Mouse (Mus musculus): ENCODE results near the gene Tac4. TPM values are rescaled to one million over a fixed set of nuclear protein-coding genes. Genes with fewer than 3 reads are reported as not detected.

Gene Tac4
- polyA plus RNA-seq, 1 experiment from 2014 or later, result not detected

DNA sequence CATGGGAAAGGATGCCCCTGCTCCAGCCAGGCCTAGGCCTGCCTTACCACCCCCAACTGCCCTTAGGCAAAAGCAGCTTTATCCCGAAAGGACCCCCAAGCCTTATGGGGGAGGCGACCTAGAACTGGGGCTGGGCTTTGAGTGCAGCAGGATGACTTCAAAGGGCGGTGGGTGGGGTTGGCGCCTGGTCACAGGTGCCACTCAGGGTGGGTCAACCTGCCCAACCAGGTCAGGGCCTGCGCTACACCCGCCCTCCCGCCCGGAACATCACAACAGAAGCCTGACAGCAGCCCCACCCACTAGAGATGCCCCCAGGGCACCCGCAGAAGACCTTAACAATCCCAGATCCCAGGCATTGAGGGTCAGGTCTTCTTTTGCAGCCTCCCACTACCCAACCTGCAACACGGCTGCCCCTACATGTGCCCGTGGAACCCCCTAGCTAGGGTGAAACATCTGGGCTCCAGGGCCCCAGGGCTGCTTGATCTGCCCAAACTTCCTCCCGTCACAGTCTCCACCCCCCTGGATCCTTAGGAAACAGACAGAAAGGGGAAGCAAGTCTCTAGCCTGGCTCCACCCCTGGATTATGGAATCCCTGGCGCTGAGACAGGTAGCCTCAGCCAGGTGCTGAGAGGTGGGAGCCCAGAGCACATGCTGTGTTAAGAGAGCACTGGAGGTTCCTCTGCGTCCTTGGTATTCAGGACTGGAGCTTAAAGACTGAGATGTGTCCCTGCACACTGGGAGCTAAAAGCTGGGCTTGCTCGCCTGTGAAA, 37.0 kb upstream of the Tac4 start:
- H3K9me3 ChIP-seq (ENCODE audit: low read length), result no peaks in the 10 kb centered on the region
- peaks cover 8% of the 10 kb centered on the region for H3K4me1 ChIP-seq (ENCODE audit: insufficient read depth)
- peaks cover 38% of the 10 kb centered on the region for H3K27me3 ChIP-seq (ENCODE audit: insufficient read depth, low read length)
- no peak overlapping the region for H3K4me3 ChIP-seq (ENCODE audit: low read depth, low read length)
- no peak overlapping the region for H3K9ac ChIP-seq (replicated peaks)
- ATAC-seq, result no peak
- 18% methylated on average over 15 of the region's 15 CpGs for WGBS (ENCODE audit: insufficient replicate concordance)
- no peak overlapping the region for H3K4me2 ChIP-seq (ENCODE audit: low read depth, low read length)
- no peak overlapping the region for H3K27ac ChIP-seq (ENCODE audit: low read depth)
- H3K36me3 ChIP-seq (replicated peaks; ENCODE audit: insufficient read depth, low read length), result no peaks in the 10 kb centered on the region
- TF ChIP-seq CTCF (IDR thresholded peaks at IDR 0.05; ENCODE audit: low read depth), result no peak
- no peak for TF ChIP-seq EP300 (IDR thresholded peaks at IDR 0.05; ENCODE audit: low read depth)
- no peak for DNase-seq

DNA sequence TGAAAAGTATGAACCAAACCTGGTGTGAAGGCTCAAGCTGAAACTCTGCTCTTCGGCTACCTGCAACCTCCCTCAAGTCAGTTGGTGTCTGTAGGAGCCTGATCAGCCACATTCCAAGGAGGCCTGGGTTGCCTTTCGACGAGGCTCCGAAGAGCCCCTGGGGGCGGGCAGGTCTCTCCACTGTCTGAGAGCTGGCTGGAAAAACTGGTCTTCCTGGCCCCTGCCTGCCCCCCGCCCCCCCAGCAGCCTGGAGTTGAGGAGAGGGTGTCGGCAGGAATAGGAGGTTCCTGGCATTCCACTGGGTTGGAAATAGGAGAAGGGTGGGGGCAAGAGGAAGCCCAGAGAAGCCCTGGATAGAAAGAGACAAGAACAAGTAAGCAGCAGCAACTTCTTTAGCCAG, 35.9 kb upstream of the Tac4 start:
- ATAC-seq, result no peak
- H3K36me3 ChIP-seq (replicated peaks; ENCODE audit: insufficient read depth, low read length), result no peaks in the 10 kb centered on the region
- H3K4me1 ChIP-seq (ENCODE audit: insufficient read depth), result peaks cover 8% of the 10 kb centered on the region
- H3K4me3 ChIP-seq (ENCODE audit: low read depth, low read length), result no peak overlapping the region
- DNase-seq, result no peak
- no peak overlapping the region for H3K4me2 ChIP-seq (ENCODE audit: low read depth, low read length)
- peaks cover 38% of the 10 kb centered on the region for H3K27me3 ChIP-seq (ENCODE audit: insufficient read depth, low read length)
- no peak overlapping the region for H3K9ac ChIP-seq (replicated peaks)
- H3K9me3 ChIP-seq (ENCODE audit: low read length), result no peaks in the 10 kb centered on the region
- TF ChIP-seq EP300 (IDR thresholded peaks at IDR 0.05; ENCODE audit: low read depth) (no peak), CTCF (IDR thresholded peaks at IDR 0.05; ENCODE audit: low read depth) (no peak)
- 32% methylated on average over 7 of the region's 7 CpGs for WGBS (ENCODE audit: insufficient replicate concordance)
- no peak overlapping the region for H3K27ac ChIP-seq (ENCODE audit: low read depth)

DNA sequence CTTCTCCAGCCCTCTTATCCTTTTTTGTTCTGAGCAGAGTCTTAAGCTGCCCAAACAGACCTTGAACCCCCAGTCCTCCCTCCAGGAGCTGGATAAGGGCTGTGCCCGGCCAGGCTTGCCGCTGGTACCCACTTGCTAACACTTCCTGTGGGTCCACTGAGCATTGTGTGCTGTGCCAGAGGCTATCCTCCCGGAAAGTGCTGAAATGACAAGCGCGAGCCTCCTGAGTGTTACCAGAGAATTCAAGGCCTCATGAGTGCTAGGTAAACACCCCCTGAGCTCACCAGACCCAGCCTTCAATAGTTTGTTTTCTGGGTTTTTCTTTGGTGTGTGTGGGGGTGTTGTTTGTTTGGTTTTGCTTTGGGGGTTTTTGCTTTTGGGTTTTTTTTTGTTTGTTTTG, 33.9 kb upstream of the Tac4 start:
- peaks cover 8% of the 10 kb centered on the region for H3K4me1 ChIP-seq (ENCODE audit: insufficient read depth)
- DNase-seq, result no peak
- TF ChIP-seq CTCF (IDR thresholded peaks at IDR 0.05; ENCODE audit: low read depth) (no peak), EP300 (IDR thresholded peaks at IDR 0.05; ENCODE audit: low read depth) (no peak)
- no peaks in the 10 kb centered on the region for H3K9me3 ChIP-seq (ENCODE audit: low read length)
- ATAC-seq, result no peak
- no peak overlapping the region for H3K4me2 ChIP-seq (ENCODE audit: low read depth, low read length)
- peaks cover 34% of the 10 kb centered on the region for H3K27me3 ChIP-seq (ENCODE audit: insufficient read depth, low read length)
- H3K36me3 ChIP-seq (replicated peaks; ENCODE audit: insufficient read depth, low read length), result no peaks in the 10 kb centered on the region
- H3K9ac ChIP-seq (replicated peaks), result no peak overlapping the region
- 45% methylated on average over 5 of the region's 5 CpGs for WGBS (ENCODE audit: insufficient replicate concordance)
- no peak overlapping the region for H3K27ac ChIP-seq (ENCODE audit: low read depth)
- no peak overlapping the region for H3K4me3 ChIP-seq (ENCODE audit: low read depth, low read length)

DNA sequence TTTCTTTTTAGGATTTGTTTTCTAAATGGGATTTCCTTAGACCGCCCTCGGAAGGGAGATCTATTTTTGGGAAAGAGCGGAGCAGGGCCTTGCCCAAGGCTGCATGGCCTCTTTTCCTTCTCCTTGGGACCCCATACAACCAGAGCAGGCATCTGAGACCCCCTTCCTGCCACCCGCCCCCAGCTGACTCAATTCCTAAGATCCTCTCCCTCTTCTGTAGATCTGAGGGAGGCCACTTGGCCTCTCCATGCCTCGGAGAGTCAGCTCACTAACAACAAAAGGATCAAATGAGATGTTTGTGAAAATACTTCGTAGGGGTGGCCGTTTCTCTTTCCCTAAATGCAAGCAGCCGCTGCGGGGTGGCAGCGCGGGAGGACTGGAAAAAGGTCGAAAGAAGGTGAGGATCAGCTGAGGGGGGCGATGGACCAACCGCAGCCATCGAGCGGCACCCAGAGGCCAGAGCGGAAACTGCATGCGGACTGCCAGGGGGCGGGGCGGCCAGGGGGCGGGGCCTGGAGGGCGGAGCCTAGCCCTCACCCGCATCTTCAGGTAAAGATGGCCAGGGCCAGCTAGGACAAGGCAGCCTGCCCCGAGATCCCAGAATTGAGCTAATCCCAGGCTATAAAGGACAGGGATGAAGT, 29.5 kb upstream of the Tac4 start:
- H3K27ac ChIP-seq (ENCODE audit: low read depth), result no peak overlapping the region
- no peaks in the 10 kb centered on the region for H3K36me3 ChIP-seq (replicated peaks; ENCODE audit: insufficient read depth, low read length)
- peak overlapping the region; percentile 26 for H3K9ac ChIP-seq (replicated peaks)
- no peaks in the 10 kb centered on the region for H3K9me3 ChIP-seq (ENCODE audit: low read length)
- TF ChIP-seq CTCF (IDR thresholded peaks at IDR 0.05; ENCODE audit: low read depth) (peak; percentile 80), EP300 (IDR thresholded peaks at IDR 0.05; ENCODE audit: low read depth) (no peak)
- H3K27me3 ChIP-seq (ENCODE audit: insufficient read depth, low read length), result peaks cover 10% of the 10 kb centered on the region; the same call in 1 of the 2 replicates
- no peak overlapping the region for H3K4me3 ChIP-seq (ENCODE audit: low read depth, low read length)
- H3K4me2 ChIP-seq (ENCODE audit: low read depth, low read length), result 0 out of 2 replicates have a peak overlapping the region, but pooled peaks have one; percentile 20
- ATAC-seq (peak; percentile 66; the same call in 1 of the 2 replicates), DNase-seq (peak; percentile 87)
- no peaks in the 10 kb centered on the region for H3K4me1 ChIP-seq (ENCODE audit: insufficient read depth)
- WGBS (ENCODE audit: insufficient replicate concordance), result 11% methylated on average over 24 of the region's 24 CpGs

DNA sequence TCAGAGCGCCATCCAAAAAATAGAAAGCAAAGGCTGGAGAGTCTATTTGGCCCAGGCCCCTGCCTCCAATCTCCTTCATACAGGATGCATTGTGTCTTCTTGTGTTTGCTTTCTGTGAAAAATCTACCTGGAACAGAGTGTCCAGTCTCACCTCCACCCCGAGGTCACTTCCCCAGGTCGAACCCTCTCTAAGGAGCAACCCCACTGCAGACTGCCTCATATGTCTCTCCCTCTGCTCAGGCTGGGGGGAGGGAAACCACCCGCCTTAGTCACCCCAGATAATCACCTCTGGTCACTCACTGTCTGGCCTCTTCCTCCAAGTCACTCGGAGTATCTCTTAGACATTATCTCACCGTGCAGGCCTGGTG, 29.0 kb upstream of the Tac4 start:
- no peak overlapping the region for H3K4me3 ChIP-seq (ENCODE audit: low read depth, low read length)
- no peaks in the 10 kb centered on the region for H3K9me3 ChIP-seq (ENCODE audit: low read length)
- H3K27me3 ChIP-seq (ENCODE audit: insufficient read depth, low read length), result peaks cover 10% of the 10 kb centered on the region; the same call in 1 of the 2 replicates
- TF ChIP-seq CTCF (IDR thresholded peaks at IDR 0.05; ENCODE audit: low read depth) (no peak), EP300 (IDR thresholded peaks at IDR 0.05; ENCODE audit: low read depth) (no peak)
- no peak for DNase-seq
- no peak overlapping the region for H3K27ac ChIP-seq (ENCODE audit: low read depth)
- H3K4me2 ChIP-seq (ENCODE audit: low read depth, low read length), result no peak overlapping the region
- H3K9ac ChIP-seq (replicated peaks), result no peak overlapping the region
- no peaks in the 10 kb centered on the region for H3K4me1 ChIP-seq (ENCODE audit: insufficient read depth)
- no peak for ATAC-seq
- H3K36me3 ChIP-seq (replicated peaks; ENCODE audit: insufficient read depth, low read length), result no peaks in the 10 kb centered on the region
- 20% methylated on average over 6 of the region's 6 CpGs for WGBS (ENCODE audit: insufficient replicate concordance)

DNA sequence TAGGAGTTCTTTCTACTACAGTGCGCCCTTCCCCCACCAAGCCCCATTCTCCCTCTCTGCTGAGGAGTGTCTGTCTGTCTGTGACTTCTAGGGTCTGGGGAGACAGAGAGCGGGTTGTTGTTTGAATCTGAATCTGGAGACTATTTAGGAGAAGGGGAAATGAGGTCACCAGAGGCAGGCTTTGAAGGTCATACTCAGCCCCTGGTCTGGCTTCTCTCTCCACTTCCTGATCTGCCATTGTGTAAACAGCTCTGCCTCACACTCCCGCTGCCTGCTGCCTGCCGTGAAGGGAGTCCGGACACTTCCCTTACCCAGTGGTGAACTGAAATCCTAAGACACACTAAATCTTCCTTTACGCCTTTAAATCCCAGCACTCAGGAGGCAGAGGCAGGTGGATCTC, 22.9 kb upstream of the Tac4 start:
- H3K36me3 ChIP-seq (replicated peaks; ENCODE audit: insufficient read depth, low read length), result no peaks in the 10 kb centered on the region
- no peak overlapping the region for H3K9ac ChIP-seq (replicated peaks)
- no peaks in the 10 kb centered on the region for H3K9me3 ChIP-seq (ENCODE audit: low read length)
- 57% methylated on average over 6 of the region's 6 CpGs for WGBS (ENCODE audit: insufficient replicate concordance)
- 0 out of 2 replicates have a peak, but pooled peaks cover 7% of the 10 kb centered on the region for H3K27me3 ChIP-seq (ENCODE audit: insufficient read depth, low read length)
- H3K4me1 ChIP-seq (ENCODE audit: insufficient read depth), result no peaks in the 10 kb centered on the region
- no peak for DNase-seq
- no peak overlapping the region for H3K27ac ChIP-seq (ENCODE audit: low read depth)
- ATAC-seq, result no peak
- no peak overlapping the region for H3K4me2 ChIP-seq (ENCODE audit: low read depth, low read length)
- TF ChIP-seq EP300 (IDR thresholded peaks at IDR 0.05; ENCODE audit: low read depth) (no peak), CTCF (IDR thresholded peaks at IDR 0.05; ENCODE audit: low read depth) (no peak)
- no peak overlapping the region for H3K4me3 ChIP-seq (ENCODE audit: low read depth, low read length)

Data from liver, postnatal 0 days (tissue).